Mouse (Mus musculus) kidney, adult 2 months (tissue): ENCODE data around the gene Tspyl3. TPM values are rescaled to one million over a fixed set of nuclear protein-coding genes. Genes with fewer than 3 reads are reported as not detected.

Source experiments
- DNase-seq: peaks from one replicate; pipeline ENCODE4 v3.0.0; 2021
- H3K27ac ChIP-seq: fragments of 200-500 bp; 2 replicates; pipeline ENCODE4 v1.5.1; 2012; ENCODE audit warnings: low read depth, low read length, control low read depth, inconsistent platforms; ENCODE audit not compliant: insufficient read depth
- H3K27me3 ChIP-seq: fragments of 200-500 bp; replicated peaks from 2 replicates; pipeline ENCODE4 v1.6.1; 2012; ENCODE audit warnings: mild to moderate bottlenecking, moderate library complexity, low read length, inconsistent platforms; ENCODE audit not compliant: control insufficient read depth, insufficient read depth
- H3K36me3 ChIP-seq: fragments of 200-500 bp; 2 replicates; pipeline ENCODE4 v1.6.1; 2012; ENCODE audit warnings: mild to moderate bottlenecking, moderate library complexity, low read length, inconsistent platforms; ENCODE audit not compliant: control insufficient read depth, insufficient read depth
- H3K4me1 ChIP-seq: fragments of 200-500 bp; 2 replicates; pipeline ENCODE4 v1.6.1; 2011; ENCODE audit warnings: low read length; ENCODE audit not compliant: control insufficient read depth, insufficient read depth
- H3K4me3 ChIP-seq: fragments of 200-500 bp; 2 replicates; pipeline ENCODE4 v1.5.1; 2011; ENCODE audit warnings: mild to moderate bottlenecking, low read depth, low read length, control low read depth; ENCODE audit not compliant: insufficient read depth
- CTCF ChIP-seq: fragments of 200-500 bp; conservative IDR thresholded peaks from 2 replicates; pipeline ENCODE4 v1.5.1; 2011; ENCODE audit warnings: low read depth, mild to moderate bottlenecking, control low read depth, low read length, moderate library complexity, mixed read lengths; ENCODE audit not compliant: insufficient read depth, insufficient read length
- POLR2A ChIP-seq: fragments of 200-500 bp; IDR thresholded peaks from one replicate; pipeline ENCODE4 v1.6.1; 2011; ENCODE audit warnings: low read depth, low read length, control low read depth
- WGBS: fragments of 180-500 bp; shearing (Covaris S2); methylation state at CpG from one replicate; pipeline ENCODE4 v1.1.7; 2018; 5-methylcytosine and 5-hydroxymethylcytosine counted together
- polyA plus RNA-seq: library from polyadenylated mRNA; depleted of rRNA; stranded (reverse); fragments of >200 nt; gene quantifications from 2 replicates; pipeline ENCODE4 v1.2.3, GENCODE M21; 2012

Gene Tspyl3
- polyA plus RNA-seq, 1 experiment: 2.2 TPM

DNA sequence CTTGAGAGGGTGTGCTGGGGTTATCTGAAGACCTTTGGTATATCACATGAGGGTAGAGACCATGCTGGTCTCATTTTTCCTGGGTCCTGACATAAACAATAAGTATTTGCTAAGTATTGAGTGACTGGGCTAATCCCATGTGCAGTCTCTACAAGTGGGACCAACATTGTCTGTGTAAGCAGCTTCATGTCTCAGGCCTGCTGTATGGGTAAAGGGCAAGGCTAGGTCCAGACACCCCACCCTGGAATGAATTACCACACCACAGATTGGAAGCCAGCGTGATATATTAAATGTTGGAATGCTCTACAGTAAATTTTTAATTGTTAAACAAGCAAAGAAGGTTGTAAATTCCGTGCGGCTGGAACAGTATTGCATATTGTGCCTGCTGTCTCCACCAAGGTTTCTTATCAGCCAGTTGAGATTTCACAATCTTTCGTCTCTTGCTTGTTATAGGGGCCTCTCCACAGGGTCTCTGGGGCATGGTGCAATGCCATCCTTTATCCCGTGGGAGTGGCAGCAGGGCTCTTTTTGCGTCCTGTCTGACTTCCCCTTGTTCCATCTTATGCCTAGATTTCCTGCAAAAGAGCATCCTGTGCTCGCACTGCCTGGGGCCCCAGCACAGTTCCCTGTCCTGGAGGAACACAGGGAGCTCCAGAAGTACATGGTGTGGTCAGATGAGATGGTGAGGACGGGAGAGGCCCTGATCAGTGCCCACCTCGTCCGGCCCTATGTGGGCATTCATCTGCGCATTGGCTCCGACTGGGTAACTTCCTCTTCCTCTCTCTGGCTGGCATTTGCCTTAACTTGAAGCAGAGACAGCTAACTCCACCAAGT, 34.0 kb upstream of the Tspyl3 start:
- no peak overlapping the region for H3K4me3 ChIP-seq
- no peaks in the 10 kb centered on the region for H3K27me3 ChIP-seq
- DNase-seq: no peak
- H3K36me3 ChIP-seq: no peaks in the 10 kb centered on the region
- H3K27ac ChIP-seq: no peak overlapping the region
- 74% methylated on average over 12 of the region's 12 CpGs for WGBS
- no peaks in the 10 kb centered on the region for H3K4me1 ChIP-seq
- TF ChIP-seq CTCF (no peak), POLR2A (no peak)

DNA sequence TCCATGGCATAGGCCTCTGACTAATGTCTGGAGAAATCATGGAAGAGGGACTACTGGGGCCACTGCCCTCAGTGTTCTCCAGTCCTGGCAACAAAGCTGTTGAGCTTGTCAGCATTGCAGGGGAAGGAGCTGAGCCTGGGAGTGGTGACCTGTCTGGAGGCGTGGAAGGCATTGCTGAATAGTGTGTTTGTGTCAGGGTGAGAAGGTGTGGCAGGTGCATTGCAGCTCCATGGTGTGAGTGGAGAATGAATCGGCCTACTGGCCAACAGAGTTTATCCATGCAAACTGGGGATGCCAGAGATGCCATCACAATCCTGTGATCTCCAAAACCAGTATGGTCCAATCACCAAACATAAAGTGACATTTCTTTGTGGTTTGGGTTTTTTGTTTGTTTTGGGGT, 31.4 kb upstream of the Tspyl3 start:
- 85% methylated on average over 2 of the region's 2 CpGs for WGBS
- no peak overlapping the region for H3K27ac ChIP-seq
- H3K4me3 ChIP-seq: no peak overlapping the region
- TF ChIP-seq CTCF: no peak
- no peak for TF ChIP-seq POLR2A
- no peak for DNase-seq
- H3K4me1 ChIP-seq: no peaks in the 10 kb centered on the region
- no peaks in the 10 kb centered on the region for H3K27me3 ChIP-seq
- H3K36me3 ChIP-seq: no peaks in the 10 kb centered on the region

DNA sequence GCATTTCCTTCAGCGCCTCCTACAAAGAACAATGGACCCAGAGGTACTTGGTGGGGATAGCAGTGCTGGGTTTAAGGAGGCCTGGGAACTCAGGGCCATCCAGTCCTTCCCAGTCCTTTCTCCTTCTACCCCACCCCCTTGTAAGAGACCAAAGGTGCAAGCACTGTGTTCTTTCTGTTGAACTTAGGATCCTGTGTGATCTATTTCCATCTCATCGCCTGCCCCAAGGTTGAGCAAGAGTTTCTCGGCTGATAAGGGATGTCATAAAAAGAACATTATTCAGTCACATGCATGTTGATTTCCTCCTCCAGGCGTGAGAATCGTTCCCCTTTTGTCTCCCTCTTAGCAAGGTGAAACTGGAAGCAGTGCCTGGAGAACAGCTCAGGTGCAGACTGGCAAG, 24.5 kb upstream of the Tspyl3 start:
- H3K27ac ChIP-seq: no peak overlapping the region
- WGBS: 74% methylated on average over 5 of the region's 5 CpGs

DNA sequence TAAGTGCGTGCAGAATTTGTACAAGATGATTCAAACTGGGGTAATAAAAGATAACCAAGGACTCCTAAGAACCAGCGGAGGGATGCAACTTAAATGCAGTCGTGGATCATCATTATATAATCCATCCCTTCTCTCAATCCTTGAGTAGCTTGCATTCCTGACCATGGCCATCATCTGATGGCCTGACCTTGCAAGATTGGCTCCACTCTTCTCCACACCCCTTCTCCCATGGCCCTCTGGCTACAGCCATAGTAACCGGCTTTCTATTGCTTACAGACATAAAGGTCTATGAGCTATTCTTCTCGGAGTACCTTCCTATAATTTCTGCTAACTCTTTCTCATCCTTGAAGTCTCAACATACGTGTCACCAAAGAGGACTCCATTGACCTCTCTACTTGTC, 16.9 kb upstream of the Tspyl3 start:
- no peaks in the 10 kb centered on the region for H3K27me3 ChIP-seq
- no peak for TF ChIP-seq CTCF
- no peak for TF ChIP-seq POLR2A
- DNase-seq: no peak
- no peak overlapping the region for H3K27ac ChIP-seq
- 51% methylated on average over 6 of the region's 6 CpGs for WGBS
- no peaks in the 10 kb centered on the region; the same call in 1 of the 2 replicates for H3K36me3 ChIP-seq
- H3K4me1 ChIP-seq: peaks cover 4% of the 10 kb centered on the region; the same call in 1 of the 2 replicates
- H3K4me3 ChIP-seq: no peak overlapping the region

More for the DNA sequence above, 24.5 kb upstream of the Tspyl3 start:
- Histone ChIP-seq H3K4me3 (no peak overlapping the region), H3K27me3 (no peaks in the 10 kb centered on the region), H3K36me3 (no peaks in the 10 kb centered on the region; the same call in none of the 2 replicates), H3K4me1 (no peaks in the 10 kb centered on the region)
- no peak for DNase-seq
- no peak for TF ChIP-seq CTCF
- TF ChIP-seq POLR2A: no peak

DNA sequence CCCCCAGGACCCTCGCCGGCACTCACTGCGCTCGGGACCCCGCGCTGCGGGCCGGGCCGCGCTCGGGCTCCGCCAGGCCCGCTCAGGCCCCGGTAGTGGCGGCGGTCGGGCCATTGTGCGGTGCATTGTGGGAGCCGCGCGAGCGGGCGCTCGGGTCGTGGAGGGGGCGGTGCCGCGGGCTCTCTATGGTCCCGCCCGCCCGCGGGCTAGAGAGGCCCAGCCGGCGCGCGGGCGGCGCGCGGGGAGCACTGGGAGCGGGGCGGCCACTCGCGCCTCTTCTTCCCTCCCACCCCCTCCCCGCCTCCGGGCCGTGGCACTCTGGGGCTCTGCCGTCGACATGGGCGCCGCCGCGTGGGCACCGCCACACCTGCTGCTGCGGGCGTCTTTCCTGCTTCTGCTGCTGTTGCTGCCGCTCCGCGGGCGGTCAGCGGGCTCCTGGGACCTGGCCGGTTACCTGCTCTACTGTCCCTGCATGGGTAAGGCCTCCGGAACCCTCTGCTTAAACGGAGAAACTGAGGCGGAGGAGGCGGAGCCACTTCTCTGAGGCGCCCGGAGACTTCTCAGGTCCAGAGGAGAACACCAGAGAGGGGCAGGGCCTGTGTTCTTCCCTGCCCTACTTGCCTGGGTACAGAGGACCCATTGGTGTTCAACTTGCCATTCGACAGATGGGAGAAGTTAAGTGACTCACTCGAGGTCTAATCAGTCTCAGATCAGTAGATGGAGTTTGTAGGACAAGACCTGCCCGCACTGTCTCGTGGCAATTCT, 16.2 kb upstream of the Tspyl3 start, which contains the start of the genes Plagl2 and Pofut1:
Plagl2 (minus strand) TSS at position 177 of the 765 bp plus-strand sequence.
Pofut1 (plus strand) TSS at position 284 of the 765 bp plus-strand sequence.
- no peaks in the 10 kb centered on the region; the same call in 1 of the 2 replicates for H3K36me3 ChIP-seq
- TF ChIP-seq CTCF (0 out of 2 replicates have a peak, but pooled peaks have one; percentile 21), POLR2A (no peak)
- H3K27me3 ChIP-seq: no peaks in the 10 kb centered on the region
- H3K4me3 ChIP-seq: peak within 1 kb of the TSS; percentile 98
- H3K27ac ChIP-seq: peak within 1 kb of the TSS; percentile 75
- peak; percentile 94 for DNase-seq
- under 1% methylated on average over 63 of the region's 72 CpGs for WGBS
- peaks cover 4% of the 10 kb centered on the region; the same call in 1 of the 2 replicates for H3K4me1 ChIP-seq

DNA sequence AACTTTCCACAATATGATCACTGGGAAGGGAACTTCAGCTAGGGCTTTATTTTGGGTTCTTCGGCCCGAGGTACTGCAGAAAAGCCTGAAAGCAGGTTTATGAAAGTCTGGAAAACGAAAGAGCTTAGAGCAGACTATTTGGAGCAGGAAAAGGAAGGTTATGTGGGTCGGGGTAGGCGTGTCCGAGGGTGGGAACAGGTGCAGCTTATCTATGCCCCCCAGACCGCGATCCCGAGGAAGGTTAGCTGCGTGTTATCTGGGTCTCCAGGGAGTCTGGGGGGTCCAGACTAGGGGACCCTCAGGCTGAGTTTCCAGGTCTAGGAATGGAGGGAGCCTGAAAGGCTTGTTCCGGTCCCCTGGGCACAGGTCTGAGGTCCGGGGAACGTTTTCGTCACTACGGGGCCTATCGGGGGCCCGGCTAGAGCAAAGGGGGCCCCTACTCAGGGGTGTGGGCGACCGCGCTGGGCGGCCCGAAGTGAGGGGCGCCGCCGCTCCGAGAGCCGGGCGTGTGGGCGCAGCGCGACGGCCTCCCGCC, 15.5 kb upstream of the Tspyl3 start:
- Histone ChIP-seq H3K4me1 (peaks cover 4% of the 10 kb centered on the region; the same call in 1 of the 2 replicates), H3K36me3 (no peaks in the 10 kb centered on the region; the same call in 1 of the 2 replicates), H3K4me3 (peak overlapping the region; percentile 98), H3K27ac (peak overlapping the region; percentile 75), H3K27me3 (no peaks in the 10 kb centered on the region)
- DNase-seq: peak; percentile 16
- no peak for TF ChIP-seq CTCF
- no peak for TF ChIP-seq POLR2A
- WGBS: under 1% methylated on average over 33 of the region's 33 CpGs
